Mouse (Mus musculus): Measurements from ENCODE around the gene Smco3.

GRCm38 (mm10) chr6:136858420-136858819 is 23.2 kb upstream of the Smco3 start:
- TF ChIP-seq POLR2A (IDR thresholded peaks at IDR 0.05; ENCODE audit: low read depth, low read length) (no peak), CTCF (IDR thresholded peaks at IDR 0.05; ENCODE audit: borderline replicate concordance, insufficient read depth, low read length) (no peak)

Measured in embryonic fibroblast, embryonic 13.5 days (primary cell).